Mouse (Mus musculus): ENCODE results near the gene Zdhhc3. TPM values are rescaled to one million over a fixed set of nuclear protein-coding genes. Genes with fewer than 3 reads are reported as not detected.

Gene Zdhhc3
- polyA plus RNA-seq, 2 experiments = 58.1 to 63.5 TPM

GRCm38 (mm10) chr9:123031496-123032246 is 81.3 kb downstream of the Zdhhc3 start:
- ATAC-seq (ENCODE audit: low FRiP score, low read depth) = no peak

DNA sequence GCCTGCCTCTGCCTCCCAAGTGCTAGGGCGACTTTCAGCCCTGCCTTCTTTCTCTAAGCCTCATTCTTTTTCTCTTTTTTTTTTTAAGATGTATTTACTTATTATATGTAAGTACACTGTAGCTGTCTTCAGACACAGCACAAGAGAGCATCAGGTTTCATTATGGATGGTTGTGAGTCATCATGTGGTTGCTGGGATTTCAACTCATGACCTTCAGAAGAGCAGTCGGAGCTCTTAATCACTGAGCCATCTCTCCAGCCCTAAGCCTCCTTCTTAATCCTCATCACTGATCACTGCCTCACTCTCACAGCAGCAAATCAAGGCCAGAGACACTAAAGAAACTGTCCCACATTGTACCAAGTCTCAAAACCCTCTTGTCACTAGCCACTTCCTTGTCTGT is 88.8 kb downstream of the Zdhhc3 start:
- Histone ChIP-seq H3K4me1 (ENCODE audit: control insufficient read depth, insufficient read depth, low read length) (peaks cover 10% of the 10 kb centered on the region), H3K4me2 (replicated peaks; ENCODE audit: low read depth, low read length, severe bottlenecking) (no peak overlapping the region), H3K27me3 (ENCODE audit: control insufficient read depth, insufficient read depth, low read length) (no peaks in the 10 kb centered on the region), H3K36me3 (ENCODE audit: control insufficient read depth, insufficient read depth, low read length) (no peaks in the 10 kb centered on the region), H3K9me3 (ENCODE audit: control insufficient read depth, low read length) (no peaks in the 10 kb centered on the region), H3K9ac (ENCODE audit: low read depth, low read length, severe bottlenecking) (no peak overlapping the region), H3K27ac (replicated peaks; ENCODE audit: low read depth, low read length) (no peak overlapping the region), H3K4me3 (replicated peaks; ENCODE audit: low read length) (no peak overlapping the region)
- no peak for TF ChIP-seq POLR2A (IDR thresholded peaks at IDR 0.05; ENCODE audit: borderline replicate concordance, extremely low read depth, insufficient read depth, insufficient read length)
- no peak for DNase-seq (ENCODE audit: low spot score)
- no peak for ATAC-seq (ENCODE audit: low FRiP score, low read depth)
- 89% methylated on average over 2 of the region's 2 CpGs for WGBS

More at GRCm38 (mm10) chr9:123031496-123032246, 81.3 kb downstream of the Zdhhc3 start:
- H3K4me1 ChIP-seq (ENCODE audit: control insufficient read depth, insufficient read depth, low read length) = no peaks in the 10 kb centered on the region
- H3K27ac ChIP-seq (replicated peaks; ENCODE audit: low read depth, low read length) = no peak overlapping the region
- no peaks in the 10 kb centered on the region for H3K9me3 ChIP-seq (ENCODE audit: control insufficient read depth, low read length)
- no peak for DNase-seq (ENCODE audit: low spot score)
- H3K9ac ChIP-seq (ENCODE audit: low read depth, low read length, severe bottlenecking) = no peak overlapping the region
- H3K4me2 ChIP-seq (replicated peaks; ENCODE audit: low read depth, low read length, severe bottlenecking) = no peak overlapping the region
- WGBS = 76% methylated on average over 13 of the region's 13 CpGs
- H3K27me3 ChIP-seq (ENCODE audit: control insufficient read depth, insufficient read depth, low read length) = no peaks in the 10 kb centered on the region
- no peak overlapping the region for H3K4me3 ChIP-seq (replicated peaks; ENCODE audit: low read length)
- no peak for TF ChIP-seq POLR2A (IDR thresholded peaks at IDR 0.05; ENCODE audit: borderline replicate concordance, extremely low read depth, insufficient read depth, insufficient read length)
- no peaks in the 10 kb centered on the region for H3K36me3 ChIP-seq (ENCODE audit: control insufficient read depth, insufficient read depth, low read length)

DNA sequence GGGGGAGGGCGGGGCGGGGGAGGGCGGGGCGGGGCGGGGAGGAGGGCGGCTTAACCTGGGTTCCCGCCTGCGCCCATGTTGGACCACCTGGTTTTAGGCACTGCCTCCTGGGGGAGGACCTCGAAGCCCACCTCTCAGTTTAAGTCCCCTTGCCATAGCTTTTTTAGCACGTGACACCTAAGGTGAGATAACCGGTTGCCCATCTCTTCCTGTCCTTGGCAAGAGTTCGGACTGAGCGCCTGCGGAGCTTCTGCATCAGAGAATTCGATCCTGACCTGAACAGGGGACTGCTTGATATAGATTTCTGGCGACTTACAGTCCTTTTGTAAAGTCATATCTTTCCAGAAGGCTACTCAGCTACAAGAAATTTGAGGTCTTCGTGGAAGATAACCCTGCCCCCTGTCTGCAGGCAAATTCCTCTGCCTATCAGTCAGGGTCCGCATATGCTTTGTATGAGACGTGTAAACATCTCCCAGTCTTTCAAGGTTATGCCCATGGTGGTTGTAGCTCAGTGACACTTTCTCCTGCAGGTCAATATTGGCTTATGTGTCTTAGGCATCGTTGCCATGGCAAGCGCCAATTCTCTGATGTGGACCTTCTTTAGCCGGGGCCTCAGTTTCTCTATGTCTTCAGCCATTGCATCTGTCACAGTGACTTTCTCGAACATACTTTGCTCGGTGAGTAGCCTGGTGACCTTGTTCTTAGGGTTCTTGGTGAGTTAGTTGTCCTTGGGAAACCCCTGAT is 91.2 kb downstream of the Zdhhc3 start:
- Histone ChIP-seq H3K36me3 (ENCODE audit: control insufficient read depth, insufficient read depth, low read length) (peaks cover 12% of the 10 kb centered on the region), H3K4me1 (ENCODE audit: control insufficient read depth, insufficient read depth, low read length) (peaks cover 10% of the 10 kb centered on the region), H3K27me3 (ENCODE audit: control insufficient read depth, insufficient read depth, low read length) (no peaks in the 10 kb centered on the region), H3K4me3 (replicated peaks; ENCODE audit: low read length) (peak overlapping the region; percentile 58), H3K9ac (ENCODE audit: low read depth, low read length, severe bottlenecking) (0 out of 2 replicates have a peak overlapping the region, but pooled peaks have one; percentile 75), H3K4me2 (replicated peaks; ENCODE audit: low read depth, low read length, severe bottlenecking) (peak overlapping the region; percentile 50), H3K27ac (replicated peaks; ENCODE audit: low read depth, low read length) (no peak overlapping the region), H3K9me3 (ENCODE audit: control insufficient read depth, low read length) (no peaks in the 10 kb centered on the region)
- TF ChIP-seq POLR2A (IDR thresholded peaks at IDR 0.05; ENCODE audit: borderline replicate concordance, extremely low read depth, insufficient read depth, insufficient read length) = no peak
- ATAC-seq (ENCODE audit: low FRiP score, low read depth) (no peak), DNase-seq (ENCODE audit: low spot score) (peak; percentile 44)
- WGBS = 46% methylated on average over 16 of the region's 24 CpGs

DNA sequence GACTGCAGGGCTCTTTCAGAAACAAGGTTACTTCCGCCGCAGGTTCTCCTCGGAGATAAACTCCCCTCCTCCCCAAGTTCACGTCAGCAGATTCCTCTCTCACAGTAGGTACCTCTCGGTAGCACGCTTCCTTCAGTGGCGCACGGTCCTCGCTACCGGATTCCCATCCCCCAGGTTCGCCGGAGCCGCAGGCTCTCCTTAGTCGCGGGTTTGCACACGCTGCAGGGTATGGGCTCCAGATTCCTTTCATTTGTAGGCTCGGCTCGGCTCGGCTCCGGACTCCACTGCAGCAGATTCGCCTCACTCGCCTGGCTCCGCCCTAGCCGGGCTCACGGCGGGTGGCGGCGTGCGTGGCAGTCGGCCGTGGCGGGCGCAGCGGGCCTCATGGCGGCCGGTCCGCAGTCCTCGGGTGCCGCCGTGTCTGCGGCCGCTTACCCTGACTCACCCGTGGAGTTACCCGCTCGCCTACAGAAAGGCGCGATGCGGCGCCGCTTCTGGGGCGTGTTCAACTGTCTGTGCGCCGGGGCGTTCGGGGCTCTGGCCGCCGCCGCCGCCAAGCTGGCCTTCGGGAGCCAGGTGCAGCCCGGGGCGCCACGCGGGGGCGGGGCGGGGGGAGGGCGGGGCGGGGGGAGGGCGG is 91.9 kb downstream of the Zdhhc3 start, which contains the start of gene Tmem42:
Gene Tmem42, plus strand, starts transcription at position 332 of the 637 bp plus-strand sequence.
- H3K4me2 ChIP-seq (replicated peaks; ENCODE audit: low read depth, low read length, severe bottlenecking) = peak within 1 kb of the TSS; percentile 50
- ATAC-seq (ENCODE audit: low FRiP score, low read depth) (peak; percentile 98), DNase-seq (ENCODE audit: low spot score) (peak; percentile 87)
- no peaks in the 10 kb centered on the region for H3K9me3 ChIP-seq (ENCODE audit: control insufficient read depth, low read length)
- peak within 1 kb of the TSS; percentile 92 for H3K27ac ChIP-seq (replicated peaks; ENCODE audit: low read depth, low read length)
- H3K36me3 ChIP-seq (ENCODE audit: control insufficient read depth, insufficient read depth, low read length) = peaks cover 16% of the 10 kb centered on the region
- peaks cover 10% of the 10 kb centered on the region for H3K4me1 ChIP-seq (ENCODE audit: control insufficient read depth, insufficient read depth, low read length)
- H3K9ac ChIP-seq (ENCODE audit: low read depth, low read length, severe bottlenecking) = peak within 1 kb of the TSS; percentile 75
- no peaks in the 10 kb centered on the region for H3K27me3 ChIP-seq (ENCODE audit: control insufficient read depth, insufficient read depth, low read length)
- H3K4me3 ChIP-seq (replicated peaks; ENCODE audit: low read length) = peak within 1 kb of the TSS; percentile 58
- TF ChIP-seq POLR2A (IDR thresholded peaks at IDR 0.05; ENCODE audit: borderline replicate concordance, extremely low read depth, insufficient read depth, insufficient read length) = 0 out of 2 replicates have a peak, but pooled peaks have one; percentile 63
- WGBS = 2% methylated on average over 36 of the region's 69 CpGs

Other genes with a start within 250 kb of the Zdhhc3 start
- 117 and 119 TPM in 2 replicates for gene Zfp445, start 247.2 kb downstream of the Zdhhc3 start, polyA plus RNA-seq (2012; rRNA removed)
- 60.4 and 65.2 TPM in 2 replicates for gene Zfp445, start 247.2 kb downstream of the Zdhhc3 start, polyA plus RNA-seq (2014; fragmentation: Nextera tagmentation; extraction: Ambion mirVana)
- 9.1 and 9.3 TPM in 2 replicates for gene Zkscan7, start 227.5 kb downstream of the Zdhhc3 start, polyA plus RNA-seq (2012; rRNA removed)
- gene Zkscan7, start 227.5 kb downstream of the Zdhhc3 start, polyA plus RNA-seq (2014; fragmentation: Nextera tagmentation; extraction: Ambion mirVana) = 2.6 and 3.2 TPM in 2 replicates
- gene Zfp105, start 190.1 kb downstream of the Zdhhc3 start, polyA plus RNA-seq (2012; rRNA removed) = 9.7 and 13.3 TPM in 2 replicates
- 17.4 and 18.8 TPM in 2 replicates for gene Zfp105, start 190.1 kb downstream of the Zdhhc3 start, polyA plus RNA-seq (2014; fragmentation: Nextera tagmentation; extraction: Ambion mirVana)
- gene 1110059G10Rik, start 162.2 kb downstream of the Zdhhc3 start, polyA plus RNA-seq (2012; rRNA removed) = 17.6 and 19.3 TPM in 2 replicates
- gene 1110059G10Rik, start 162.2 kb downstream of the Zdhhc3 start, polyA plus RNA-seq (2014; fragmentation: Nextera tagmentation; extraction: Ambion mirVana) = 34.5 and 38.0 TPM in 2 replicates
- 44.9 and 60.3 TPM in 2 replicates for gene Kif15, start 162.2 kb downstream of the Zdhhc3 start, polyA plus RNA-seq (2012; rRNA removed)
- 36.6 and 39.6 TPM in 2 replicates for gene Kif15, start 162.2 kb downstream of the Zdhhc3 start, polyA plus RNA-seq (2014; fragmentation: Nextera tagmentation; extraction: Ambion mirVana)
- gene Tmem42, start 91.9 kb downstream of the Zdhhc3 start, polyA plus RNA-seq (2012; rRNA removed) = 17.1 and 18.3 TPM in 2 replicates
- gene Tmem42, start 91.9 kb downstream of the Zdhhc3 start, polyA plus RNA-seq (2014; fragmentation: Nextera tagmentation; extraction: Ambion mirVana) = 26.2 and 30.1 TPM in 2 replicates
- gene Tgm4, start 78.5 kb downstream of the Zdhhc3 start, polyA plus RNA-seq (2012; rRNA removed) = 0.41 and 0.45 TPM in 2 replicates
- 0.47 and 0.59 TPM in 2 replicates for gene Tgm4, start 78.5 kb downstream of the Zdhhc3 start, polyA plus RNA-seq (2014; fragmentation: Nextera tagmentation; extraction: Ambion mirVana)
- gene Exosc7, start within 50 bp of the Zdhhc3 start, polyA plus RNA-seq (2012; rRNA removed) = 81.1 and 109 TPM in 2 replicates
- gene Exosc7, start within 50 bp of the Zdhhc3 start, polyA plus RNA-seq (2014; fragmentation: Nextera tagmentation; extraction: Ambion mirVana) = 96.5 and 105 TPM in 2 replicates
- 18.1 and 21.0 TPM in 2 replicates for gene Clec3b, start 37.7 kb upstream of the Zdhhc3 start, polyA plus RNA-seq (2012; rRNA removed)
- gene Clec3b, start 37.7 kb upstream of the Zdhhc3 start, polyA plus RNA-seq (2014; fragmentation: Nextera tagmentation; extraction: Ambion mirVana) = 1.1 and 1.6 TPM in 2 replicates
- 6.1 and 7.1 TPM in 2 replicates for gene Cdcp1, start 102.8 kb upstream of the Zdhhc3 start, polyA plus RNA-seq (2012; rRNA removed)
- gene Cdcp1, start 102.8 kb upstream of the Zdhhc3 start, polyA plus RNA-seq (2014; fragmentation: Nextera tagmentation; extraction: Ambion mirVana) = 9.1 and 9.3 TPM in 2 replicates
- gene Tmem158, start 147.6 kb upstream of the Zdhhc3 start, polyA plus RNA-seq (2012; rRNA removed) = 32.0 and 54.9 TPM in 2 replicates
- 19.6 and 24.0 TPM in 2 replicates for gene Tmem158, start 147.6 kb upstream of the Zdhhc3 start, polyA plus RNA-seq (2014; fragmentation: Nextera tagmentation; extraction: Ambion mirVana)

Data from limb, embryonic 14.5 days (tissue).